Mouse (Mus musculus): Measurements from ENCODE around the gene Acox1. TPM values are rescaled to one million over a fixed set of nuclear protein-coding genes. Genes with fewer than 3 reads are reported as not detected.

Acox1 gene
- total and polyA plus RNA-seq, 3 experiments, result 17.1 to 21.0 (median 20.4) TPM

- peaks cover 5 to 30% of the 10 kb centered on the region in 2 experiments for H3K36me3 ChIP-seq (replicated peaks in 1 of 2; ENCODE audit: control insufficient read depth in 1 of 2, insufficient read depth in 1 of 2, low read length in 1 of 2)
- dilution Hi-C loops (cut with MboI; ENCODE audit: extremely low pct_ligation_motif_present, extremely low pct_unique_long_range_greater_than_20kb, low sequenced_read_pairs) (no loop called here), in situ Hi-C loops (cut with MboI; ENCODE audit: low pct_ligation_motif_present, low pct_unique_long_range_greater_than_20kb, low sequenced_read_pairs) (no loop called here)
- H3K9me3 ChIP-seq (replicated peaks; ENCODE audit: low read length), result peaks cover 7% of the 10 kb centered on the region
- H3K9ac ChIP-seq (ENCODE audit: insufficient read depth, low read depth), result no peak overlapping the region
- no peaks in the 10 kb centered on the region for H3K27me3 ChIP-seq (replicated peaks)
- no peak overlapping the region for H3K4me3 ChIP-seq (replicated peaks in 1 of 3; ENCODE audit: low read depth in 2 of 3, low read length in 2 of 3, poor library complexity in 1 of 3)
- DNase-seq (ENCODE audit: extremely low read depth), result peak; percentile 21
- H3K27ac ChIP-seq (ENCODE audit: insufficient read depth, low read depth), result no peak overlapping the region
- H3K79me2 ChIP-seq (replicated peaks; ENCODE audit: control insufficient read depth, extremely low read depth, insufficient read depth, poor library complexity, severe bottlenecking), result no peaks in the 10 kb centered on the region
- H3K4me2 ChIP-seq (ENCODE audit: insufficient read depth, low read depth, poor library complexity, severe bottlenecking), result no peak overlapping the region
- TF ChIP-seq ELF1 (IDR thresholded peaks at IDR 0.05; ENCODE audit: low read depth, low read length) (no peak), ZMIZ1 (IDR thresholded peaks at IDR 0.05; ENCODE audit: low read depth, low read length) (no peak), MEF2A (IDR thresholded peaks at IDR 0.05; ENCODE audit: borderline replicate concordance, low read depth, low read length) (no peak), ETS1 (conservative IDR thresholded peaks at IDR 0.05; ENCODE audit: low read depth, low read length) (no peak), TBP (conservative IDR thresholded peaks at IDR 0.05; ENCODE audit: low read depth, low read length) (no peak), ZKSCAN1 (IDR thresholded peaks at IDR 0.05; ENCODE audit: borderline replicate concordance, low read depth, low read length) (no peak), CHD2 (IDR thresholded peaks at IDR 0.05; ENCODE audit: low read length) (no peak), ZC3H11A (IDR thresholded peaks at IDR 0.05; ENCODE audit: low read depth, low read length) (no peak), JUND (conservative IDR thresholded peaks at IDR 0.05; ENCODE audit: low read depth, low read length) (no peak), MYC (IDR thresholded peaks at IDR 0.05; ENCODE audit: low read depth, low read length) (no peak), CHD1 (IDR thresholded peaks at IDR 0.05; ENCODE audit: low read depth, low read length) (no peak), CTCF (conservative IDR thresholded peaks at IDR 0.05 in 1 of 2, IDR thresholded peaks at IDR 0.05 in 1 of 2; ENCODE audit: low read depth in 2 of 2, low read length in 2 of 2) (no peak), TCF12 (IDR thresholded peaks at IDR 0.05; ENCODE audit: low read depth, low read length) (no peak)
- peaks cover 21 to 40% of the 10 kb centered on the region in 2 experiments for H3K4me1 ChIP-seq (ENCODE audit: control insufficient read depth in 1 of 2, insufficient read depth in 2 of 2)
Observed at GRCm38 (mm10) chr11:116216549-116216948, 17.7 kb upstream of the Acox1 start.

- H3K9ac ChIP-seq (ENCODE audit: insufficient read depth, low read depth), result no peak overlapping the region
- no peak overlapping the region for H3K27ac ChIP-seq (ENCODE audit: insufficient read depth, low read depth)
- H3K36me3 ChIP-seq (replicated peaks in 1 of 2; ENCODE audit: control insufficient read depth in 1 of 2, insufficient read depth in 1 of 2, low read length in 1 of 2), result peaks cover 7 to 31% of the 10 kb centered on the region in 2 experiments
- DNase-seq (ENCODE audit: extremely low read depth), result peak; percentile 86
- H3K27me3 ChIP-seq (replicated peaks), result no peaks in the 10 kb centered on the region
- peaks cover 2% of the 10 kb centered on the region for H3K9me3 ChIP-seq (replicated peaks; ENCODE audit: low read length)
- TF ChIP-seq SMC3 (IDR thresholded peaks at IDR 0.05; ENCODE audit: low read depth, low read length), result no peak
- TF ChIP-seq MEF2A (IDR thresholded peaks at IDR 0.05; ENCODE audit: borderline replicate concordance, low read depth, low read length), result 0 out of 2 replicates have a peak, but pooled peaks have one; percentile 32
- no peak for TF ChIP-seq CHD2 (IDR thresholded peaks at IDR 0.05; ENCODE audit: low read length)
- 0 out of 2 replicates have a peak, but pooled peaks have one; percentile 48 for TF ChIP-seq RCOR1 (conservative IDR thresholded peaks at IDR 0.05; ENCODE audit: low read depth, low read length)
- TF ChIP-seq IRF4 (IDR thresholded peaks at IDR 0.05; ENCODE audit: low read depth, low read length), result peak; percentile 22; the same call in 1 of the 2 replicates
- TF ChIP-seq POLR2A (IDR thresholded peaks at IDR 0.05; ENCODE audit: low read depth, low read length), result no peak
- TF ChIP-seq MAX (IDR thresholded peaks at IDR 0.05; ENCODE audit: low read length), result peak; percentile 37; the same call in 1 of the 2 replicates
- peak; percentile 38; the same call in 1 of the 2 replicates for TF ChIP-seq EP300 (IDR thresholded peaks at IDR 0.05; ENCODE audit: low read length)
- peak; percentile 69 for TF ChIP-seq BHLHE40 (IDR thresholded peaks at IDR 0.05; ENCODE audit: low read depth, low read length)
- TF ChIP-seq TCF12 (IDR thresholded peaks at IDR 0.05; ENCODE audit: low read depth, low read length), result peak; percentile 14; the same call in 1 of the 2 replicates
- no peak for TF ChIP-seq RAD21 (IDR thresholded peaks at IDR 0.05; ENCODE audit: low read depth, low read length)
- no peak; the same call in 1 of the 2 replicates for TF ChIP-seq MXI1 (IDR thresholded peaks at IDR 0.05; ENCODE audit: low read depth, low read length)
- no peaks in the 10 kb centered on the region for H3K79me2 ChIP-seq (replicated peaks; ENCODE audit: control insufficient read depth, extremely low read depth, insufficient read depth, poor library complexity, severe bottlenecking)
- in situ Hi-C loops (cut with MboI; ENCODE audit: low pct_ligation_motif_present, low pct_unique_long_range_greater_than_20kb, low sequenced_read_pairs) (no loop called here), dilution Hi-C loops (cut with MboI; ENCODE audit: extremely low pct_ligation_motif_present, extremely low pct_unique_long_range_greater_than_20kb, low sequenced_read_pairs) (no loop called here)
- no peak overlapping the region for H3K4me3 ChIP-seq (replicated peaks in 1 of 3; ENCODE audit: low read depth in 2 of 3, low read length in 2 of 3, poor library complexity in 1 of 3)
- H3K4me1 ChIP-seq (ENCODE audit: control insufficient read depth in 1 of 2, insufficient read depth in 2 of 2), result peaks cover 21 to 40% of the 10 kb centered on the region in 2 experiments
- no peak overlapping the region for H3K4me2 ChIP-seq (ENCODE audit: insufficient read depth, low read depth, poor library complexity, severe bottlenecking)
Observed at GRCm38 (mm10) chr11:116215991-116216390, 17.1 kb upstream of the Acox1 start.
